Mouse (Mus musculus): ENCODE results near the gene Kdm2a.

Gene Kdm2a

GRCm38 (mm10) chr19:4397798-4398629 is at the start of gene Kdm2a:
TSS of gene Kdm2a (minus strand) at chr19:4398285.
- no peak for DNase-seq (ENCODE audit: low spot score)

DNA sequence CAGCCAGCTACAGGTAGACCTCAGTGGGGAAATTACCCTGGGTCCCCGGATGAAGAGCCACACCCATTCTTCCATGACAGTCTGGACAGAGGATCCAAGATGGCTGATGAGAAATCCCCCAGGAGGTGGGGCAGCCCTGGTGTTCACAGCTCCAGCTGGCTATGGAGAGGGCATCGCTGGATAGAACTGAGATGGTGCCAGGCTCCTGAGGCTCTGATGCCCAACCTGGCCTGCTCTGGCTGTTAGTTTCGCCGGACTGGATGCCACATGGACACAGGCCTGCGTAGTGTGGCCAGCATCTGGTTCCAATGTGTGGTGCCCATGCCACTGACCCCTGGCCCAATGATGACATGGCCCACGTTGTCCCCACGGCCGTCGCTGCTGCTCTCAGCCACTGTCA is 49.4 kb upstream of the Kdm2a start:
- no peak for DNase-seq (ENCODE audit: low spot score)

DNA sequence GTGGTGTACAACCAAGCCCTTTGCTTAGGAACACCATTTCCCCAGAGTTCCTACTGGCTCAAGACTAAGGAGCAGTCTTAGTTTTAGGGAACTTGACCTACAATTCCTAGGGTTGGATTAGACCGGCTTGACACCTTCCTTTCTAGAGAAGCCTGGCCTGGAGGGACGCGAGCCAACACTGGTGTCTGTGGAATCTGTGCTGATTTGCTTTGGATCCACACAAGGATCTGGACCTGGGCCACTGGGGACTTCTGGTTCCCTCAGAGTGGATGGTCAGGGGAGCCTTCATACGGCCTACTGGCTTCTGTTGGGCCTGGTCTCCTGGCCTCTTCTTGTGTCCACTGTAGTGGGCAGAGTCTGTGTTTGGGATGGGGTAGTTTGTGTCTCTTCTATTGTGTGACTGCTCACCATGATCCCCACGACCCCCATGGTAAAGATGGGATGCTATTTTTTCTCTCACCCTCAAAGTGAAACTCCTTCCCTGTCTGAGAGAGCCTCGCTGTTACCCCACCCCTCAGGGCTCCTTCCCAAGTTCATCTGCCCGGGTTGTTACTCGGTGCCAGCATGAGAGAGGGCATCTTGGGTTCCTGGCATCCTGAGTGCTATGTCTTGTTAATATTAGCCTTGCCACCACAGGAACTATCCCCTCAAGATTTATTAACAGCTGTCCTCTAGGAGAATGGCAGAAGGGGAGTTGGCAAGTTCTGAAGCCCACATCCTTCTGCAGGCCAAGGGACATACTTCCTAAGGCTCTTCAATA is 48.8 kb upstream of the Kdm2a start:
- peak; percentile 51 for DNase-seq (ENCODE audit: low spot score)

GRCm38 (mm10) chr19:4442408-4442807 is 44.3 kb upstream of the Kdm2a start:
- peak; percentile 88 for DNase-seq (ENCODE audit: low spot score)

GRCm38 (mm10) chr19:4441621-4442161 is 43.6 kb upstream of the Kdm2a start:
- DNase-seq (ENCODE audit: low spot score): peak; percentile 88

DNA sequence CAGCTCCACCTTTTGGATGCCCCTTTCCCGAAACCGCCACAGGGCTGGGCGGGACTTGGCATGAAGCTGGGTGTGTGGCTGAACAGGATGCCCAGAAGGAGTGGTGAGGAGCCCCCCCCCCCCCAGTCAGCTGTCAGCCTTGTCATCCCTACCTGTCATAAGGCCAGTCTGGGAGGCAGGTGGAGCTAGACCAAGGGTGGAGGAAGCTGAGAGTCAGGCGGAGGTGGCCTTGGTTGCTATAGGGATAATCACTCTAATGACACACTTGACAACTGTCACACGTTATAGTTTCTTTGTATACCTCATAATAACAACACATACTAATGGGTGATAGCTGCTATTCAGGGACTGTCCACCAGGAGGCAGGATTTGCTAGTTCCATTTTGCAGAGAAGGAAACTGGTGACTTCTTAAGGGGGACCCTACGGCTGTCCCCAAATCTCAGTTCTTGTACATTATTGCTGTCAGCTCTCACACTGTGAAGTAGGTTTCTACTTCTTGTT is 43.1 kb upstream of the Kdm2a start:
- DNase-seq (ENCODE audit: low spot score): peak; percentile 80

DNA sequence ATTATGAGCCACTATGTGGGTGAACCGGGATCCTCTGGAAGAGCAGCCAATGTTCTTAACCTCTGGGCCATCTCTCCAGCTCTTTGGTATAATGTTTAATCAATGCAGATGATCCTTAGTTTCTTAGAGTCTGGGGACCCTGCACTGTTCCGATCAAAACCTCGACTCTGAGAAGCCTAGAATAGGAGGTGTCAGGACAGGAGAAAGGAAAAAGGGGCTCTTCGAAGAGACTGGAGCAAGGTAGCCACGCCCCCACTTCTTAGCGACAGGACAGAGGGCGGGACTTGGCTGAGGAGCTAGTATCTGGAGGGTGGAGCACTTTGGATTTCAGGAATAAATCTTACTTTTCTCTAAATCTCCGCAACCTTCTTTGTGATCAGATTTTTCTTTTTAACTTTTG is 42.1 kb upstream of the Kdm2a start:
- peak; percentile 84 for DNase-seq (ENCODE audit: low spot score)

DNA sequence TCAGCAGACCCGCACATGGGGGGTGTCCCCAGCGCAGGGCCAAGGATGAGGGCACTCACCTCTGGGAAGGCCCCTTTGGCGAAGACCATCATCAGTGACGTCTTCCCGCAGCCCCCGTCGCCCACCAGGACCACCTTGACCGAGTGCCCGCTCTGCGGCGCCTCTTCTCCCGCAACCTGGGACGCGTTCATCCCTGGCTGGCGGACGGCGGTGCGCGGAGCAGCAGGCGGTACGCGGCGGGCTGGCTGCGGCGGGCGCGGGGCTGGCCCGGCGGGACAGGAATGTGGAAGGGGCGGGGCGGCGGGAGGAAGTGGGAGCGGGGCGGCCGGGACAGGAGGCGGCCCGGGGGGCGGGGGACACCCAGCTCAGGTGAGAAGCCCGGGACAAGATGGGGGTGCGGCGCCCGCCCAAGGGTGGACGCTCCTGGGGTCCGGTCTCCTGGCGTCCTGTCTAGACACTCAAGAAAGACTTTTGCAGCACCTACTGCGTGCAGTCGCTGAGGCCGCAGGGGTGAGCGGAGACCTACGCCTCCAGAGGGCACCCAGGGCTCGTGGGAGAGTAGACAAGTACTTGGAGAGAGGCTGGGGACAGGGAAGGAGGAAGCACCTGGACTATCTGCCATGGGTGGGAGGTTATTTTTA is 41.2 kb upstream of the Kdm2a start, which contains the start of gene Rhod:
TSS of gene Rhod (minus strand) at position 272 of the 641 bp plus-strand sequence.
- peak; percentile 49 for DNase-seq (ENCODE audit: low spot score)

DNA sequence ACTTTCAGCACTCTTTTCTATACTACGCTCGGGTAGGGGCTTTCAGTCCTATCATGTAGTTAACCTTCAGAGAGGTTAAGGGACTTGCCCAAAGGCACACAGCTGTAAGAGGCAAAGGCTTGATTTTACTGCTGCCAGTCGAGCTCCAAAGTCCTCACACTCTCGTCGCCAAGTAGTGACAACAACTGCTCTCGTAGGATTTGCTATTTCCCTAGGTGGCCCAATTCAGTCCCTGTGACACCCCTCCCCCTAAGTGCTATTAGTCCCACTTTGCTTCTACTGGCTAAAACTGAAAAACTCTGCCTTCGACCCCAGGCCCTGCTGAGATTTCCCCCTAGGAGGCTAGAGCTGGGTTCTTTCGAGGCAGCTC is 40.7 kb upstream of the Kdm2a start:
- peak; percentile 63 for DNase-seq (ENCODE audit: low spot score)

DNA sequence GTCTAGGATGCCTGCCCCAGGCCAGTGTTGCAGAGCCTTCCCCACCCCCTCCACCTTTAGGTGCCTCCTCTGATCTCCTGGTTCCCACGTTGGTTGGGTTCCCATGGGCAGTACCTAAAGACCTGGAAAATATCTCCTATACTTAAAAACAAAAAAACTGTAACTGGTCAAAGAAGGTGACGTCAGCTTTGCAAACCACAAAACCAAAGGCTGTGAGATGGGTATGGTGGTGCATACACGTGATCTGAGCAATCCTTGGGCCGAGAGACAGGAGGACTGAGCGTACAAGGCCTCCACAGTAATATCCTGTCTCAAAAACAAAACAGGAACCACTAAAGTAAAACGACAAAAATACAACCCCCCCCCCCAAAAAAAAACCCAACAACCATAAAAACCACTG is 39.8 kb upstream of the Kdm2a start:
- DNase-seq (ENCODE audit: low spot score): no peak

GRCm38 (mm10) chr19:4436254-4436653 is 38.2 kb upstream of the Kdm2a start:
- DNase-seq (ENCODE audit: low spot score): no peak

DNA sequence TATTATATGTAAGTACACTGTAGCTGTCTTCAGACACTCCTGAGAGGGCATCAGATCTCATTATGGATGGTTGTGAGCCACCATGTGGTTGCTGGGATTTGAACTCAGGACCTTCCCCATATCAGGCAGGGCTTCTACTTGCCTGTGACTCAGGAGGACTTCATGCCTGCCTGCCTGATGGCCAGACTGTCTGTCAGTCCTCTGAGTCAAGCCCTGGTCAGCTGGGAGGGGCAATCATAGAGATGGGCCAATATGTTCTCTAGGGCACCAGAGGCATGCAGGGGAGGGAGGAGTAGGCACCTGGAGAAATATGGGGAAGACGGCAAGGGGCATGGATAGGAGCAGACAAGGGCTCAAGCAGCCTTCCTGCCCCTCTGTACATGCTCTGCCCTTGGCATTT is 36.9 kb upstream of the Kdm2a start:
- DNase-seq (ENCODE audit: low spot score): no peak

DNA sequence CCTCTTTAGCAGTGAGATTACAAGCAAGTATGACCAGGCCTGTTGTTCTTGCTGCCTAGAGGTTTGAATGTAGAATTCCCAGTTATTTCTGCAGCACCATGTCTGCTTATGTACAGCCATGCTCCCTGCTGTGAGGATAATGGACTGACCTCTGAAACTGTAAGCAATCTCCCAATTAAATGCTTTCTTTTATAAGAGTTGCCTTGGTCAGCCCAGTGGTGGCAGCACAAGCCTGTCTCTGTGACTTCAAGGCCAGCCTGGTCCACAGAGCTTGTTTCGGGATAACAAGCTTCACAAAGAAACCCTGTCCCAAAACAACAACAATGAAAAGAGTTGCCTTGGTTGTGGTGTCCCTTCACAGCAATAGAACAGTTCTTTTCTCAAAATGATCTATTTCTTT is 35.7 kb upstream of the Kdm2a start:
- DNase-seq (ENCODE audit: low spot score): no peak

- DNase-seq (ENCODE audit: low spot score): no peak
Measured at GRCm38 (mm10) chr19:4430091-4430620, 32.1 kb upstream of the Kdm2a start.

GRCm38 (mm10) chr19:4425610-4426366 is 27.7 kb upstream of the Kdm2a start:
- no peak for DNase-seq (ENCODE audit: low spot score)

GRCm38 (mm10) chr19:4423021-4423420 is 24.9 kb upstream of the Kdm2a start:
- DNase-seq (ENCODE audit: low spot score): no peak

DNA sequence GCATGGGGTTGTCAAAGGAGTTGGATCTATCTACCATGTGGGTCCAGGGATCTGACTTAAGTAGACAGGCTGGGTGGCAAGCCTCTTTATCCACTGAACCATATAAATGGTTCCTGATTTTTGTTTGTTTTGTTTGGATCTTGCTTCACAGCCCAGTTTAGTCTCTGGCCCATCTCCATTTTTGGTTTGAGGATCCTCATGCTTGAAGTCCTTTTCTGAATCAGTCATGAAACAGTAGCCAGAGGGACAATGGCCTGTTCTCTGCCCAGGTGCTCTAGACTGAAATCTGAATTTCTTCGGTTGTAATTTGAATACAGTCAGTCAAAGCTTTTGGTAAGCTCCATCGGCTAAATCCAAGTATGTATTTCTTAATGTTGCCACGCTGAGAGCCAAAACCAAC is 24.5 kb upstream of the Kdm2a start:
- DNase-seq (ENCODE audit: low spot score): no peak

GRCm38 (mm10) chr19:4420153-4420910 is 22.2 kb upstream of the Kdm2a start:
- peak; percentile 78 for DNase-seq (ENCODE audit: low spot score)

GRCm38 (mm10) chr19:4419711-4420110 is 21.6 kb upstream of the Kdm2a start:
- peak; percentile 58 for DNase-seq (ENCODE audit: low spot score)

DNA sequence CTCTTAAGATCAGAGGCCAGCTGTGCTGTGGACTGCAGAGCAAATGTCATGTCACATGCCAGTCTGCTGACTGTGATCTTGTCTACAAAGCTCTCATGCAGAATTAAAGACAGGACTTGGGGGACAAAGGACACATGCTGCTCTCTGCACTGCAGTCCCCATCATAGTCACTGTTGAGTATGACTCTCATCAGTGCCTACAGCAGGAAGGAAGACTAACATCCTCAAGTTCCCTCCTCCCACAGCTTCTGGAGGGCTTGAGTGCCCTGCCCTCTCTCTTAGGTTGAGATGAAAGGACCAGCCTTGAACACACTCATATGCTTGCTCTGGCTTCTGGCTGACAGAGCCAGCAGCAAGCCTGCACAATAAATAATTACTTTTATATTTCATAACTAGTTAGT is 19.6 kb upstream of the Kdm2a start:
- DNase-seq (ENCODE audit: low spot score): no peak

- DNase-seq (ENCODE audit: low spot score): peak; percentile 79
Measured at GRCm38 (mm10) chr19:4417183-4417582, 19.1 kb upstream of the Kdm2a start.

Data from adipocyte (in vitro differentiated cells).